Mouse (Mus musculus) embryo, embryonic 9.5 days (tissue): ENCODE results near the gene Hbs1l.
A peak's percentile ranks its signal among the peaks of the same experiment; 100 is the strongest.
"Not testable (repeated sequence)": the region's sequence is repeated elsewhere in the genome, so short reads cannot be mapped to it uniquely, and the experiment has no call there.

ENCODE experiments used
- DNase-seq: peaks from one replicate; pipeline ENCODE4 v3.0.0-alpha.2; 2017; ENCODE audit errors: extremely low spot score

Gene Hbs1l

GRCm38 (mm10) chr10:21359086-21359485, 63.3 kb downstream of the Hbs1l start:
- DNase-seq: no peak

DNA sequence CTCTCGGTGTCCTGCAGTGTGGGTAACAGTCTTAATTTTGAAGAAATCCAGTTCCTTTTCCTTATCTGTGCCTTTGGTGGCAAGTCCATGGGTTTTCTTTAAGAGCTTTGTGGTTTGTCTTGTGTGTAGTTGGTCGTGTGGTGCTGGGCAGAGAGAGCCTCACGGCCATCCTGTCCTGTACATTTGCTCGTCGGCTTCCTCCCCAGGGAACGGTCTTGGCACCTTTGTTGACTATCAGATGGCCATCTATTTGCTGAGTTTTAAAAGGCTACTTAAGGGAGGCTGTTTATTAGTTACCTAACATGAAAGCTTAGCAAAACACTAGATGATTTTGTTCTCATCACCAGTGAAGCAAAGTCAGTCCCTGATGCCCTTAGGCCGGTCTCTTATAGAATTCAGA, 66.1 kb downstream of the Hbs1l start:
- no peak for DNase-seq

DNA sequence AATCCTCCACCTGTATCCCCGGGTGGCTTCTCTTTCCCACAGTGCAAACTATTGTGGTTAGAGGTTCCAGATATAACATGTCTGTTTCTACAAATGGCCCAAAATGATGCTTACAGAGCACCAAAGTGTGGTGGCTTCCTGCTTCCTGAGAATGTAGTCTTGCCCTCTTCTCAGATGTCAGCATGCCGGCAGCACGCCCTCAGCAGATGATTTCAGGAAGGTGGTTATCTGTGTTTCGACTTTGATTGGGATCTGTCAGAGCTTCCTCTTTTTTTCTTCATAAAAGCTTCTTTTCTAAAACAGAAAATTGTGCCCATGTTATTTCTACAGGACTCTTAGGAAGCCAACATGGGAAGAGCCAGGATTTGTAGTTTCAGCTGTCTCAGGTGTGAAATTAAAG, 67.5 kb downstream of the Hbs1l start:
- DNase-seq: no peak

- DNase-seq: no peak
Observed at GRCm38 (mm10) chr10:21364946-21365345, 69.2 kb downstream of the Hbs1l start.

DNA sequence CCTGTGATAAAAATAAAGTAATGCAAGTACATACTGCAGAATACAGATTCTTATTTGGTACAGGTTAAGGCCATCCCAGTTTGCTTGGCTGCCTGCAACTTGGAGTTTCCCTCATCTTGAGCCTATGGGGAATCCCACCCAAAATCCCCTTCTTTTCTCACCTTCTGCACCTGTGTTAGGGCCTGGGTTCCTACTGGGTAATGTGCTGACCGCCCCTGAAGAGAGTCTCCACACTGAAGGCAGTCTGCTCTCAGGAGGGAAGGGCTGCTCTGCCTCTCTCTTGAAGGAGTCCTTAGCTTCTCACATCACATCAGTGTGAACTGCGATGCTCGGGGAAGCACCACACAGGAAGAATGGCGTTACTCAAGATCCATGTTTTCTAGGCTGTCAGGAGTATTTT, 70.1 kb downstream of the Hbs1l start:
- no peak for DNase-seq

- DNase-seq: no peak
Observed at GRCm38 (mm10) chr10:21366471-21366870, 70.7 kb downstream of the Hbs1l start.

DNA sequence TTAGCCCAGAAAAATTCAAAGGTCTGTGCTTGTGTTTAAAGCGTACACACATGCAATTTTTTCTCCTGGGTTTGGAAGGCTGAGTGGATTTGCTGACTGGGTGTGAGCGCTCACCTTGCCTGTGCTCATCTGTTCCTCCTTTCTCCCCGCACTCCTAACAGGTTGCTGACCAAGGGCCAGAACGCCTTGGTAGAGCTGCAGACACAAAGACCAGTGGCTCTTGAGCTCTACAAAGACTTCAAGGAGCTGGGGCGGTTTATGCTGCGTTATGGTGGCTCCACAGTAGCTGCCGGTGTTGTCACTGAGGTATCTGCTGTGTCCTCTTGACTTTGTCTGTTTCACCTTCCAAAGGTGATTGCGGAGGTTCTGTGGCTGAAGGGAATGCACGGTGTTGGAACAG, 71.7 kb downstream of the Hbs1l start:
- no peak for DNase-seq

GRCm38 (mm10) chr10:21369586-21369985, 73.8 kb downstream of the Hbs1l start:
- no peak for DNase-seq

- DNase-seq: no peak
Observed at GRCm38 (mm10) chr10:21372271-21372670, 76.5 kb downstream of the Hbs1l start.

GRCm38 (mm10) chr10:21376682-21377473, 81.1 kb downstream of the Hbs1l start, which contains the start of gene Aldh8a1:
Gene Aldh8a1, plus strand, starts transcription at chr10:21377291.
- DNase-seq: no peak

GRCm38 (mm10) chr10:21378196-21378944, 82.6 kb downstream of the Hbs1l start:
- no peak for DNase-seq

DNA sequence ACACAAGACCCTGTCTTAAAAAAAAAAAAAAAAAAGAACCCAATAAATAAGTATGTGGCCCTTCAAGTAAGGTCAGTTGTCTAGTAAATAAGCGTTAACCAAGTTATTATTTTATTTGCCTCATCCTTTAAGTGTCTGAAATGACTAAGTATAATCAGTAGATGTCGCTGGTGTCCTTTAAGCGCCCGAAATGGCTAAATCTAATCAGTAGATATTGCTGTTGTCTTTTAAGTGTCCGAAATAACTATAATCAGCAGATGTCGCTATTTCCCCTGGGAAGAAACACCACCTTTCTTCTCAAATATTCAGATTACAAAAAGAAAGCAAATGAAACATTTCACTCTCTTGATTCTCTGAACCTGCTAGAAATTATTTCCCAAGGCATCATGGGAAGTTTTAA, 87.1 kb downstream of the Hbs1l start:
- DNase-seq: peak; percentile 54

GRCm38 (mm10) chr10:21385111-21385663, 89.4 kb downstream of the Hbs1l start:
- DNase-seq: no peak

GRCm38 (mm10) chr10:21389075-21389474, 93.3 kb downstream of the Hbs1l start:
- DNase-seq: no peak

- DNase-seq: no peak
Observed at GRCm38 (mm10) chr10:21390440-21390839, 94.7 kb downstream of the Hbs1l start.

GRCm38 (mm10) chr10:21391286-21391685, 95.5 kb downstream of the Hbs1l start:
- DNase-seq: no peak

- DNase-seq: no peak
Observed at GRCm38 (mm10) chr10:21393390-21393789, 97.6 kb downstream of the Hbs1l start.

GRCm38 (mm10) chr10:21395426-21396139, 99.8 kb downstream of the Hbs1l start:
- no peak for DNase-seq

DNA sequence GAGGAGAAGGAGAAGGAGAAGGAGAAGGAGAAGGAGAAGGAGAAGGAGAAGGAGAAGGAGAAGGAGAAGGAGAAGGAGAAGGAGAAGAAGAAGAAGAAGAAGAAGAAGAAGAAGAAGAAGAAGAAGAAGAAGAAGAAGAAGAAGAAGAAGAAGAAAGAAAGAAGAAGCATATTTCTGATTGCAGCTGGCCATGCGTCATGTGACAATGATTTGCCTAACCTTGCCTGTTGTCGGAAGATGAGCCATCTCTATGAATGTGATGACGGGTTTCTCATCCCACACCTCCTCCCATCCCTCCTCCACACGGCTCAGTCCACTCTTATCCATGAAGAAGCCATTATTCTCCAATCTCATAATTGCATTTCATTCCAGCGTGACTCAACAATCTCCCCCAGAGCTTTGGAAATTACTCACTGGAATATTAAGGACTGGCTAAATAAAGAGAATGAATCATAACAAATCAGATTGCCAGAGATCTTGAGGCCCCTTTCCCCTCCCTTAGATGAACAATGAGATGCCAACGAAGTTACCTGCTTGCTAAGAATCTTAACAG, 103.2 kb downstream of the Hbs1l start:
- DNase-seq: not testable (repeated sequence)

GRCm38 (mm10) chr10:21399622-21400021, 103.8 kb downstream of the Hbs1l start:
- DNase-seq: no peak

DNA sequence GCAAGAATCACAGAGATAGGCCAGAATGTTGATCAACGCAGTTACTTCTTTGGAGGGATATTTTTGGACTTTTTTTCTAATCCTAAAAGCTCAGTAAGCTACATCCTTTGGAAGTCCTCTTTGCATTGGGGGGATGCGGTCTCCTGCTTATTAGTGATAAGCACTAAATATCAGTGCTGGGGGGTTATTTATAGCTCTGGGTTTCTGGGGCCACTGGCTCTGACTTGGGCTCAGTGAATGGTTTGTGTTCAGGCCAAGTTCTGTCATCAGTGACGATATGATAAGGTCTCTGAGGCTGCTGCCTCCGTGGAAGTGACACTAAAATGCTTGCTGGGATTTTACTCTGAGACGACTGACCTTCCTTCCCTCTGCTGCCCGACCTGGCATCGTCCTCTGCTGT, 104.3 kb downstream of the Hbs1l start:
- no peak for DNase-seq

DNA sequence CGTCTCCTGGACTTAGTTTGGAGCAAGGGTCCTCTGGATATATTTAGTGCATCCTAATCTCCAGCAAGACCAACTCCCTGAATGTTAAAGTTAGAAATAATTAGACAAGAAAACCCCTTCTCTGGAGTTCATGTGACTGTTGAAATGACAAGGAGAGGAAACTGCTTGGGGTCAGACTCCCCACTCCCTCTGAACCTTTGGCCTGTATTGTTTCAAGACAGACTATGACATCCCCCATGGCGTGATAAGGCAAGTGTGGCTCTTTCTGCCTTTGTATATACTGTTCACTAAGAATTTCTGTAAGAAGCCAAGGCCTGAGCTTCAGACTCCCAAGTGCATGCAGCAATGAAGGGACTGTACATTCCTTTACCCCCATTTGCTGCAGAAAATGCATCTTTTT, 104.7 kb downstream of the Hbs1l start:
- DNase-seq: no peak
